Mouse (Mus musculus) layer of hippocampus, postnatal 14 days (tissue): ENCODE measurements around the gene Tmem175. TPM values are rescaled to one million over a fixed set of nuclear protein-coding genes. Genes with fewer than 3 reads are reported as not detected.
A peak's percentile ranks its signal among the peaks of the same experiment; 100 is the strongest.

Experiments used
- DNase-seq, 2 experiments: peaks; one replicate each; pipeline ENCODE4 v3.0.0; 2021 to 2022; ENCODE audit warnings: low spot score in 2 of 2, mixed read lengths in 1 of 2
- total RNA-seq, 2 experiments: library from RNA; stranded (reverse); gene quantifications; 2 replicates each; pipeline ENCODE4 v1.2.3; 2021

Gene Tmem175
- total RNA-seq, 2 experiments from 2014 or later, result 36.7 to 41.1 TPM

DNA sequence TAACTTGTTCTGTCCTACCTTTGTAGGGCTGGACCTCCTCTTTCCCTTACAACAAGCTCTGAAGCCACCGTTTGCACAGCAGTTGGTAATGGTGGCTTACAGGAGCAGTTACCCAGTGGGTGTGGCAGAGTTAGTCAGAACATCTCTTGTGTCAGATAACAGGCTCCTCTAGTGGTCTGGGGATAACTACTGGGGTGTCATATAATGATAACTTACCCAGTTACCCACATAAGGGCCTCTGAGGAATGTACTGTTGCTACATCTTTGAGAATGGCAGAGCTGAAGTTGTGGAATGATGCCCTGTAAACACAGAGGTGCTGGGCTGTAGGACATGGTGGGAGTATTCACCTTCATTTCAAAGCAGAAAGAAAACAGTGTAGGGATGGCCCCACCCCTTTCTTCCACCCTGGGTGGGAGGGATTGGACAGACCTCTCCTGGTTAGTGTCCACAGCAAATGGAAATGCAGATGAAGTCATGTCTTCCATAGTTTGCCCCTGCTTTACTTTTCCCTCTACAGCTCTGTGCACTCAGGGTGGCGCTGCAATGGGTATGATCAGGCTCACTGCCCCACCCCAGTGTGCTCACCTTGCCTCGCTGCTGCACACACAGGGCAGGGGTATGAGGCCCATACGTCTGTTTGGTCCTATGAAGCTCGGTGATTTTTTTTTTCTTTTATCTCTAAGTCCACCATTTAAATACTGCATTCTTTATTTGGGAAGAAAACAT lies 47.4 kb downstream of the Tmem175 start:
- DNase-seq, result no peak

DNA sequence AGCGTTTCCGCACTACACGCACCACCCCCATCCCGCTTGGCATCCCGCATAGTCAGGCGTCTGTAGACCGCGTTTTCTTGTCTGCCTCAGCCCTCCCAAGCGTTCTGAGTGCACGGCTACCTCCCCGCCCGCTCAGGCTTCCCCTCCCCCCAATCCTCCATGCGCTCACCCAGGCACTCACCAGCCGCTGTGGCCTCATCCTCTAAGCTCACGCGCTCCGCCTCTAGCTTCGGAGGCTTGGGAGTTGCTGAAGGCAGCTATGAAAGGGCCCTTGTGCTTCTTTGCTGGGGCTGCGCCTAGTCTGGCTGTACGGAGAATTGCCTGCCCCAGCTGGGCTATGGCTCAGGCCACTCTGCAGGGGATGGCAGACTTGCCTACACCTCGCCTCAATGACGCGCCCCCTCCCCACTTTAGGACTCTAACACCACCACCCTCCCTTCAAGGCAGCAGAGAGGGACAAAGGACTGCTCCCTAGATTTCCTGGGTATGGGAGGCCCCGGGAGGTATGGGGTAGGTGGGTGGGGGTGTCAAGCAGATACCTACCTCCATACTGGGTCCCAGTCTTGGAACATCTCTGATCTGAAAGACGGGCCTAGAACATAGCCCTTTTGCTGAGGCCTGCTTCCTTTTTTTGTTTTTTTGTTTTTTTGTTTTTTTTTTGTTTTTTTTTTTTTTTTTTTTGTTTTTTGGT lies 48.2 kb downstream of the Tmem175 start:
- DNase-seq, result peak; percentile 79 to 85

DNA sequence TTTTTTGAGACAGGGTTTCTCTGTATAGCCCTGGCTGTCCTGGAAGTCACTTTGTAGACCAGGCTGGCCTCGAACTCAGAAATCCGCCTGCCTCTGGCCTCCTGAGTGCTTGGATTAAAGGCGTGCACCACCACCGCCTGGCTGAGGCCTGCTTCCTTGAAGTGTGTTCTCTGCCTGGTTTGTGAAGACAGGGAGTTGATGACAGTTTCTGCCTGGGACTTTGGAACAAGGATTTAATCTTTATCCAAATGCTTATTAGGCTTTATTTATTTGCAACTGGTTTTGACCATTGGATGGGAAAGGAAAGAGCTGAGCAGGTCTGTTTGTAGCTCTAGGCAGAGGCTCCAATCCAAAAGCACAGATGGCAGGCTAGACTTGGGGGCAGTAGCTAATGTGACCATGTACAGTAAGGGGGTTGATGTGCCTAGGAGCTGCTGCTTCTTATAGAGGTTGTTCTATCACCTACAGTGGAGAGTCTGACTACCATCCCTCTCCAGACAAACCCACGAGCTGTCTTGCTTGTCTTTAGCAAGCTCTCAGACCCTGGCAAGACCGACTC lies 48.8 kb downstream of the Tmem175 start:
- DNase-seq, result no peak

DNA sequence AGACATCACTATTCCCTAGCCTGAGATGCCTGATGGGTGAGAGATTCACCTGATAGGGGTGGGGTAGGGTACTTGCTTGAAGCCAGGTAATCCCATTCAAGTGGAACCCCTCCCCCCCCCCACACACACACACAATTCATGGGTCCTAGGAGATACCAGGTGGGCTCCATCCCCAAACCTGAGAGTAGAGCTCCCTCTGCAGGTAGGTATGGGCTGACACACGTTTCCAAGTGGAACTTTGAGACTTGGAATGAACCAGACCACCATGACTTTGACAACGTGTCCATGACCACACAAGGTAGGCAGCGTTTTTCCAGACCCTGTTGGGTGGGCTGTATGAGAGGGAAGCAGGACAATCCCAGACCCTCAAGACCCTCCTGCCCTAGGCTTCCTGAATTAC lies 50.3 kb downstream of the Tmem175 start:
- DNase-seq, result no peak

DNA sequence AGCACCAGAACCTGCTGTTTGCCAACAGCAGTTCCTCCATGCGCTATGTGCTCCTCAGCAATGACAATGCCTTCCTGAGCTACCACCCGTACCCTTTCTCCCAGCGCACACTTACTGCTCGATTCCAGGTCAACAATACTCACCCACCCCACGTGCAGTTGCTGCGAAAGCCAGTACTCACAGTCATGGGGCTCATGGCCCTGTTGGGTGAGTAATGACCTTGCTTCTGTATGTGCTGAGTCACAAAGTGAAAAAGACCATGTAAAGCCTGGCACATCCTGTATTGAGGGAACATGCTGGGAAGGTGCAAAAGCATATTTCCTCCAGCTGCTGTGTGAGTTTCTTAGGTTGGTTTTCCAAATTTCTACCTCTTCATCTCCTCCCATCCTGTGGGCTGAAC lies 51.3 kb downstream of the Tmem175 start:
- no peak for DNase-seq

DNA sequence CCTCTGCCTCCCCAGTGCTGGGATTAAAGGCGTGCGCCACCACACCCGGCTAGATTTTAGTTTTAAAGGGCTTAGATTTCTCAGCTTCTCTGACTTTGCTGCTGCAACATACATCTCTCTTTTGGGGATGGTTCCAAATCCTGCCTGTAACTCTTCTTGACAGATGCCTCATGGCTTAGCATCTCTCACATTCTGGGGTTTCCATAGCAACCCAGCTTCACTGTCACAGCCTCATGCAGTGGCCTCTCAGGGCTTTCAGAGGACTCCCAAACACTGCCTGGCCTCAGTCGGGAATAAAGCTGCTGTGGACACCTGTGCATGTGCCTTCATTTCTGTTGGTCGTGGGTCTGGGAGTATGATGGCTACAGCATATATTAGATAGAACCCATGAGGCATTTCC lies 59.5 kb downstream of the Tmem175 start:
- peak in 1 of 2 experiments; percentile 58 for DNase-seq

DNA sequence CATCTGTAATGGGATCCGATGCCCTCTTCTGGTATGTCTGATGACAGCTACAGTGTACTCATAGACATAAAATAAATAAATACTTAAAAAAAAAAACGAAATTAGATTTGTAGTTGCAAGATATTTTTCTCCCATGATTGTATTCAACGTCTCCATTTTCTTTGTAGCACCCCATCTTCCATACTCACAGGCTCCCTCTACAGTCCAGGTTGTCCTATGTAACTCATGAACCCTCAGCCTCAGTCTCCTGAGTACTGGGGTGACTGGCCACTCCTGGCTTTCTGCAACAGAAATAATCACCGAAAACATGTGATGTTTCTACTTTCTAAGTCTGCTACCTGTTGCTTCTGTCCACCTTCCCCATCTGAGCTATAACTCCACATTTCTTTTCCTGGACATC lies 61.6 kb downstream of the Tmem175 start:
- DNase-seq, result no peak

DNA sequence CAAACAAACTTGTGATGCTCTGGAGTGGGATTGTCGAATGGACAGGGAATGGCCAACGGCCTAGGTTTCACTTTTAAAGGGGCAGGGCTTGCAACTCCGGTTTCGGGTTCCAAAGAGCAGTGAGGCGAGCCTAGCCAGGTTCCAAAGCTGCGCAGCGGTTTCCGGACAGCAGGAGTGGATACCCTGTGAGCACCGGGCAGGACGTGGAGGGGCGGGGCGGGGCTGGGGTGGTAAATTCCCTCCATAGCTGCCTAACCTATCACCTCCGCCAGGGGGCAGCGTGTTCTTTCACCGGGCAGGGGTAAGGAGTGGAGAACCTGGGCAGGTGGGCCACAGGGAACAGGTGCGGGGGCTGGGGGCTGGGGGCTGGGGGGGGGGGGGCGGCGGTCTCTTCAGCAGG lies 62.7 kb downstream of the Tmem175 start, which contains the start of gene Fgfrl1:
Gene Fgfrl1, plus strand, starts transcription at position 112 of the 400 bp plus-strand sequence.
- no peak for DNase-seq

DNA sequence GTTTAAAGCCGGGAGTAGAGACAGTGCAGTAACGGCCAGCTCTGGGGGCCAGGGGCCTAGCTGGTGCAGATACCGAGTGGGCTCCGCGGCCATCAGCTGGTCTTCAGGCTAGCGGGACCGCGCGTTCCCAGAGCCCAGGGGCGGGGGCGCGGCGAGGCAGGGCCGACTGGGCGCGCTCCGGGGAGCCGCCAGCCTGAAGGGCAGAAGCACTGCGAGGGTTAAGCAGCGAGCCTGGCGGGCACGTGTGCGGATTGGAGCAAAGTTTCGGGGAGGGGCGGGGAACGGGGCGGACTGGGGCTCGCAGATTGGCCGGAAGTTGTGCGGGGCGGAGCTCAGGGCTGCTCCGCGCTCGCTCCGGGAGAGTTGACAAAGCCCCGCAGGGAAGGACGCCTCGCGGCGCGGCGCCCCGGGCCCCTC lies 64.3 kb downstream of the Tmem175 start:
- peak; percentile 61 to 77 for DNase-seq

DNA sequence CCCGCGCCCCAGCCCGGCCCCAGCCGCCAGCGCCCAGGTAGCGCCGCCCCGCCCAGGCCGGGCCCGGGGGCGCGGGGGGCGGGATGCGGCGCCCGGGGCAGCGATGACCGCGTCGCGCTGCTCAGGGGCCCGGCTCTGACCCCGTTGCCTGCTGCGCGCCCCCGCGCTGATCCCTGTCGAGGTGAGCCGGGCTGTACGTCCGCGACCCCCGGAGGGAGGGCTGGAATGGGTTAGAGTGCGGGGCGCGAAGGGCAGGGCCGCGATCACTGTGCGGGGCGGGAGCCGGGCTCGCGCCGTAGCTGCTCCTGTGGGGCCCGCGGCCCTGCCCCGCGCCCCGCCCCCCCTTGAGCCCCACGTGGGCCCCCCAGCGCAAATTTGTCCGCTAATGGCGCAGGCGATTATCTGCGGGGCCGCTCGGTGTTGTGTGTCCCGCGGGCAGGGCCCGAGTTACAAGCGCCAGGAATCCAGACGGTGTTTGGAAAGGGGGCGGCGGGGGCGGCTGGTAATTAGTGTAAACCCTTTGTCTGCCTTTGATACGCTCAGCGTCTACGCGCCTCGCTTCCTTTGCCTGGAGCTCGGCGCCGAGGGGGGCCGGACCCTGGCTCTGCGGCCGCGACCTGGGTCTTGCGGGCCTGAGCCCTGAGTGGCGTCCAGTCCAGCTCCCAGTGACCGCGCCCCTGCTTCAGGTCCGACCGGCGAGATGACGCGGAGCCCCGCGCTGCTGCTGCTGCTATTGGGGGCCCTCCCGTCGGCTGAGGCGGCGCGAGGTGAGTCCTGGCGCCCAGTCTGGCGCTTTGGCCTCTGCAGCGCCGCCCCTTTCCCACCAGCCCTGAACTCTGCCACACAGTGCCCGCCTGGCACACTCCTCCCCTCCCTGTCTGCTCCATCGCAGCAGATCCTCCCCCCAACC lies 65.0 kb downstream of the Tmem175 start:
- peak in 1 of 2 experiments; percentile 50 for DNase-seq

DNA sequence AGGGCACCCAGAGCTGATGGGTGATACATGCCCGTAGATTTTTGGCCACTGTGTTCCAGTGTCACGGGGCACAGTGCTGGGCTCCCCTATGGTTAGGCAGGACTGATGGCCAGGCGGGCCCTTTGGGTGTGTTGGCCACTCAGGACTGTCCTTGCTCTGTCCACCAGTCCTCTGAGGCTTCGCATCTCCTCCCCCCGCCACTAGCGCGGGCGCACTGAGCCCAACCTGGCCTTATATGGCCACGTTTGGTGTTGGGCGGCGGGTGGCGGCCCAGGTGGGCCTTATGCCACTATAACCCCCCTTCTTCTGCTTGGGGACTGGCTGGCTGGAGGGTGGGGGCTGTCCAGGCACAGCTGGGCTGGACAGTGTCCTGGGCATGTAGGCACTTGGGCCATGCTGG lies 66.3 kb downstream of the Tmem175 start:
- no peak for DNase-seq

DNA sequence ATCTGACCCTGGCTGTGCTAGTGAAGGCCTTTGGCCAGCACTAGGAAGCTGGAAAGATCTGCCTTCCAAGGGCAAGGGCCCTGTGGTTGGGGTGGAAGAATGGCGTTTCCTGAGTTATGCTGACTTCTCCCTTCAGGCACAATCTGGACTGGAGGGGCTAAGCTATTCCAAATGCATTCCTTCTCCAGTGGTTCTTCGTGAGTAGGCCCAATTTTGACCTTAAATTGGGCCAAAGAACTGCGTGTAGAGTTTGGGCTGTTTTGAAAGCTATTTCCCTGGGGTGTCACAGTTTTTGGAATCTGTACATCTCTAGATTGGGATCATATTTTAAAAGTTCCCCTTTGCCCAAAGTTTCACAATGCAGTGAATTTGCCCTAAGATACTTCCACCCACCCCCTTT lies 67.0 kb downstream of the Tmem175 start:
- DNase-seq, result no peak

DNA sequence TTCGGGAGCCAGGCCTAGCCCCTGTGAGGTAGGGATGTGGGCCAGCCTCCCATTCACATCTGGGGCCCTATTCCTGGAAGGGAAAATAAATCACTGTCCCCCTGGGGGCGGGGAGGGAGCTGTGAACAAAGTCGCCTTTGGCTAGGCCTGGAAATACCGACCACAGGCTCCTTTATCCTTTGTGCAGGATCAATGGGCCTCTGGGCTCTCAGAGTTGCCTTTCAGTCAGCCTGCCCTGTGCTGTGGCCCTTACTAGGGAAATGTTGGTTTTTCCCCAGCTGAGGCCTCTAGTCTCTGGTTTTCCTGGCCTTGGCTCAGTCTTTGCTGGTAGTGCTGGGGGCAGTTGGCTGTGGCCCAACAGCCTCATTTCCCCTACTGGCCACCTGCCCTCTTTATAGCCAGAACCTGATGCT lies 67.8 kb downstream of the Tmem175 start:
- peak; percentile 57 to 84 for DNase-seq

Other genes starting within 250 kb of the Tmem175 start
- under 1 TPM in 1 of 2 experiments, not detected in 1; 0.43 TPM for gene Pde6b, start 241.4 kb upstream of the Tmem175 start, total RNA-seq
- gene Atp5k, start 195.3 kb upstream of the Tmem175 start, total RNA-seq, result 100 to 1,000 TPM; 331 to 343 TPM
- gene Mfsd7a, start 180.9 kb upstream of the Tmem175 start, total RNA-seq, result under 1 TPM; 0.58 to 0.98 TPM
- gene Pcgf3, start 168.5 kb upstream of the Tmem175 start, total RNA-seq, result 10 to 100 TPM; 57.2 to 60.4 TPM
- 100 to 1,000 TPM; 582 to 600 TPM for gene Cplx1, start 79.7 kb upstream of the Tmem175 start, total RNA-seq
- 10 to 100 TPM; 93.4 to 97.9 TPM for gene Gak, start within 50 bp of the Tmem175 start, total RNA-seq
- 10 to 100 TPM; 10.1 to 10.9 TPM for gene Idua, start 30.6 kb downstream of the Tmem175 start, total RNA-seq
- gene Dgkq, start 39.9 kb downstream of the Tmem175 start, total RNA-seq, result 10 to 100 TPM; 54.1 to 55.0 TPM
- 1 to 10 TPM; 1.4 to 2.1 TPM for gene Slc26a1, start 45.8 kb downstream of the Tmem175 start, total RNA-seq
- gene Fgfrl1, start 62.6 kb downstream of the Tmem175 start, total RNA-seq, result 10 to 100 TPM; 17.9 to 19.8 TPM
- not detected for gene Rnf212, start 145.2 kb downstream of the Tmem175 start, total RNA-seq
- not detected for gene Tmed11, start 165.6 kb downstream of the Tmem175 start, total RNA-seq
- gene Vmn2r8, start 179.1 kb downstream of the Tmem175 start, total RNA-seq, result not detected
- gene Vmn2r9, start 222.8 kb downstream of the Tmem175 start, total RNA-seq, result not detected